Mouse (Mus musculus): ENCODE measurements around the gene Gm20431. TPM values are rescaled to one million over a fixed set of nuclear protein-coding genes. Genes with fewer than 3 reads are reported as not detected.

Gene Gm20431
- total RNA-seq, 1 experiment, result 21.9 TPM

DNA sequence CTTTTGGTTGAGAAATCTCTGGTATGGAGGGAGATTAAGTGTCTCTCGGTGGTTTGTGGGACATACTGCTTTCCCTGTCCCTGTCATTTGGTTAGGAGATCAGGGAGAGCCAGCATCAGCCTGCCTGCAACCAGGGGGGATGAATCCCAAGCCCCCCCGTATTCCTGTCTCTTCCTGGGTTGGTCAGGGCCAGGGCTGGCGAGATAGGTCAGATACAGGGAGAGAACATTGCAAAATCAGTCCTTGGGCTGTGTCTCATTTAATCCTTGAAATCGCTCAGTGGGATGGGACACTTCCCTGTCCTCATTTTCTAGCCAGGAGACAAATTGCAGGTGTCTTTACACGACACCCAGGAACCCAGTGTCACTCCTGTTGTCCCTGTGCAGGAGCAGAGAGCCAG, 38.7 kb upstream of the Gm20431 start:
- Histone ChIP-seq H3K9me3 (ENCODE audit: control insufficient read depth, insufficient read depth, low read depth, low read length) (no peaks in the 10 kb centered on the region), H3K9ac (ENCODE audit: insufficient read depth, low read depth, low read length, poor library complexity, severe bottlenecking) (no peak overlapping the region), H3K4me3 (ENCODE audit: insufficient read depth in 1 of 2, low read depth in 1 of 2, low read length in 2 of 2, poor library complexity in 1 of 2, severe bottlenecking in 1 of 2) (no peak overlapping the region), H3K27ac (ENCODE audit: insufficient read depth, low read depth, low read length, poor library complexity, severe bottlenecking) (no peak overlapping the region), H3K4me1 (ENCODE audit: control insufficient read depth in 2 of 2, insufficient read depth in 2 of 2, low read length in 2 of 2, poor library complexity in 1 of 2) (no peaks in the 10 kb centered on the region), H3K36me3 (ENCODE audit: control insufficient read depth, insufficient read depth, low read length, poor library complexity, severe bottlenecking) (no peaks in the 10 kb centered on the region)
- TF ChIP-seq ZNF384 (IDR thresholded peaks at IDR 0.05; ENCODE audit: low read depth, low read length) (no peak), MAFK (IDR thresholded peaks at IDR 0.05; ENCODE audit: insufficient read depth, low read depth, low read length) (no peak), CHD2 (IDR thresholded peaks at IDR 0.05; ENCODE audit: low read depth, low read length) (no peak), ZC3H11A (IDR thresholded peaks at IDR 0.05; ENCODE audit: borderline replicate concordance, low read depth, low read length) (no peak), HCFC1 (IDR thresholded peaks at IDR 0.05; ENCODE audit: borderline replicate concordance, insufficient read depth, low read length) (no peak)
- in situ Hi-C loops (cut with MboI; ENCODE audit: low sequenced_read_pairs in 2 of 2, unreplicated experiment in 2 of 2), result no loop called here
- DNase-seq (ENCODE audit: low read depth, low spot score), result no peak

DNA sequence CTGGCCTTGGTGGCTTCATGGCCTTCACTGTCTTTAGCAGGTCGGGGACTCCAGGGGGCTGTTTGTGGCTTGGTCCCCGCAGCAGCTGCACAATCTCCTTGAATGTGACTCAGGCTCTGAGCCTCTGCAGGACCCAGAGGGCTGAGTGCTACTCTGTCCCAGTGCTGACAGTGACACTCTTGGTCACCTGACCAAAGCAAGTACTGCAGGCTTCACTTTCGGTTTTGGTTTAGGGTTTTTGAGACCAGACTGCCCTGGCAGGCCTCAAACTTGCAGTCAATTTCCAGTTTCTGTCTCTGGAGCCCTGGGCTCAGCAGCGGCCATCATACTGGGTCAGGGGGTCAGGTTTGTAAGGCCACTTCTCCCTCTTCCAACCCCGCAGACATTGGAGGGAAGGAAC, 36.6 kb upstream of the Gm20431 start:
- Histone ChIP-seq H3K36me3 (ENCODE audit: control insufficient read depth, insufficient read depth, low read length, poor library complexity, severe bottlenecking) (no peaks in the 10 kb centered on the region), H3K9me3 (ENCODE audit: control insufficient read depth, insufficient read depth, low read depth, low read length) (0 out of 2 replicates have a peak, but pooled peaks cover 1% of the 10 kb centered on the region), H3K4me3 (ENCODE audit: insufficient read depth in 1 of 2, low read depth in 1 of 2, low read length in 2 of 2, poor library complexity in 1 of 2, severe bottlenecking in 1 of 2) (no peak overlapping the region), H3K9ac (ENCODE audit: insufficient read depth, low read depth, low read length, poor library complexity, severe bottlenecking) (no peak overlapping the region), H3K4me1 (ENCODE audit: control insufficient read depth in 2 of 2, insufficient read depth in 2 of 2, low read length in 2 of 2, poor library complexity in 1 of 2) (no peaks in the 10 kb centered on the region), H3K27ac (ENCODE audit: insufficient read depth, low read depth, low read length, poor library complexity, severe bottlenecking) (no peak overlapping the region)
- DNase-seq (ENCODE audit: low read depth, low spot score), result no peak
- in situ Hi-C loops (cut with MboI; ENCODE audit: low sequenced_read_pairs in 2 of 2, unreplicated experiment in 2 of 2), result no loop called here
- TF ChIP-seq HCFC1 (IDR thresholded peaks at IDR 0.05; ENCODE audit: borderline replicate concordance, insufficient read depth, low read length), result no peak
- 0 out of 2 replicates have a peak, but pooled peaks have one; percentile 11 for TF ChIP-seq MAFK (IDR thresholded peaks at IDR 0.05; ENCODE audit: insufficient read depth, low read depth, low read length)
- no peak for TF ChIP-seq CHD2 (IDR thresholded peaks at IDR 0.05; ENCODE audit: low read depth, low read length)
- no peak for TF ChIP-seq ZC3H11A (IDR thresholded peaks at IDR 0.05; ENCODE audit: borderline replicate concordance, low read depth, low read length)
- TF ChIP-seq ZNF384 (IDR thresholded peaks at IDR 0.05; ENCODE audit: low read depth, low read length), result no peak

DNA sequence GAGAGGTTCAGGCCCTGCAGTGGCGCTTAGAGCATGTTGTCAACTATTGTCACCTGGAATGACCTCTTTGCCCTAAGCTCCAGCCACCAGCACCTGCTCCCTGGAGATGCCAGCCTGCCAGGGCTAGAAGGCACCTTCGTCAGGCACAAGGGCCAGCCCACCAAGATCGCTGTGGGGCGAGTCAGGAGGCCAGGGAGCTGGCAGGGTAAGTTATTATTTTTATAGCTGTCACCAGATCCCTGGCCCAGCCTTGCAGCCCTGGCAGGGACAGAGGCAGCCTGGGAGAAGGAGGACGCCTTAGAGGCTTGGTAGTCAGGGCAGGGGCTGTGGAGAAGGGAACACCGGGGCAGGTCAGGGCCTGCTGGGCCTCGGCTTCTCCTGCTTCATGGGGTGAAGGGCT, 34.8 kb upstream of the Gm20431 start:
- Histone ChIP-seq H3K27ac (ENCODE audit: insufficient read depth, low read depth, low read length, poor library complexity, severe bottlenecking) (no peak overlapping the region), H3K9ac (ENCODE audit: insufficient read depth, low read depth, low read length, poor library complexity, severe bottlenecking) (no peak overlapping the region), H3K4me3 (ENCODE audit: insufficient read depth in 1 of 2, low read depth in 1 of 2, low read length in 2 of 2, poor library complexity in 1 of 2, severe bottlenecking in 1 of 2) (no peak overlapping the region), H3K36me3 (ENCODE audit: control insufficient read depth, insufficient read depth, low read length, poor library complexity, severe bottlenecking) (no peaks in the 10 kb centered on the region; the same call in 1 of the 2 replicates), H3K9me3 (ENCODE audit: control insufficient read depth, insufficient read depth, low read depth, low read length) (0 out of 2 replicates have a peak, but pooled peaks cover 1% of the 10 kb centered on the region), H3K4me1 (ENCODE audit: control insufficient read depth in 2 of 2, insufficient read depth in 2 of 2, low read length in 2 of 2, poor library complexity in 1 of 2) (peaks cover 0 to under 1% of the 10 kb centered on the region in 2 experiments; a peak in 1 of 4 replicates)
- no peak for TF ChIP-seq HCFC1 (IDR thresholded peaks at IDR 0.05; ENCODE audit: borderline replicate concordance, insufficient read depth, low read length)
- TF ChIP-seq MAFK (IDR thresholded peaks at IDR 0.05; ENCODE audit: insufficient read depth, low read depth, low read length), result no peak
- TF ChIP-seq ZNF384 (IDR thresholded peaks at IDR 0.05; ENCODE audit: low read depth, low read length), result no peak
- no peak for TF ChIP-seq CHD2 (IDR thresholded peaks at IDR 0.05; ENCODE audit: low read depth, low read length)
- no peak for TF ChIP-seq ZC3H11A (IDR thresholded peaks at IDR 0.05; ENCODE audit: borderline replicate concordance, low read depth, low read length)
- in situ Hi-C loops (cut with MboI; ENCODE audit: low sequenced_read_pairs in 2 of 2, unreplicated experiment in 2 of 2), result no loop called here
- DNase-seq (ENCODE audit: low read depth, low spot score), result no peak

GRCm38 (mm10) chr2:167695491-167695890, 34.2 kb upstream of the Gm20431 start:
- in situ Hi-C loops (cut with MboI; ENCODE audit: low sequenced_read_pairs in 2 of 2, unreplicated experiment in 2 of 2), result no loop called here
- Histone ChIP-seq H3K4me3 (ENCODE audit: insufficient read depth in 1 of 2, low read depth in 1 of 2, low read length in 2 of 2, poor library complexity in 1 of 2, severe bottlenecking in 1 of 2) (no peak overlapping the region), H3K27ac (ENCODE audit: insufficient read depth, low read depth, low read length, poor library complexity, severe bottlenecking) (no peak overlapping the region), H3K9me3 (ENCODE audit: control insufficient read depth, insufficient read depth, low read depth, low read length) (0 out of 2 replicates have a peak, but pooled peaks cover 1% of the 10 kb centered on the region), H3K9ac (ENCODE audit: insufficient read depth, low read depth, low read length, poor library complexity, severe bottlenecking) (no peak overlapping the region), H3K4me1 (ENCODE audit: control insufficient read depth in 2 of 2, insufficient read depth in 2 of 2, low read length in 2 of 2, poor library complexity in 1 of 2) (peaks cover 0 to 2% of the 10 kb centered on the region in 2 experiments; a peak in 1 of 4 replicates), H3K36me3 (ENCODE audit: control insufficient read depth, insufficient read depth, low read length, poor library complexity, severe bottlenecking) (no peaks in the 10 kb centered on the region; the same call in 1 of the 2 replicates)
- TF ChIP-seq CHD2 (IDR thresholded peaks at IDR 0.05; ENCODE audit: low read depth, low read length) (no peak), MAFK (IDR thresholded peaks at IDR 0.05; ENCODE audit: insufficient read depth, low read depth, low read length) (no peak), ZNF384 (IDR thresholded peaks at IDR 0.05; ENCODE audit: low read depth, low read length) (no peak)
- no peak for DNase-seq (ENCODE audit: low read depth, low spot score)

- Histone ChIP-seq H3K4me1 (ENCODE audit: control insufficient read depth in 2 of 2, insufficient read depth in 2 of 2, low read length in 2 of 2, poor library complexity in 1 of 2) (peaks cover 0 to 2% of the 10 kb centered on the region in 2 experiments; a peak in 1 of 4 replicates), H3K9ac (ENCODE audit: insufficient read depth, low read depth, low read length, poor library complexity, severe bottlenecking) (no peak overlapping the region), H3K36me3 (ENCODE audit: control insufficient read depth, insufficient read depth, low read length, poor library complexity, severe bottlenecking) (no peaks in the 10 kb centered on the region; the same call in 1 of the 2 replicates), H3K27ac (ENCODE audit: insufficient read depth, low read depth, low read length, poor library complexity, severe bottlenecking) (no peak overlapping the region), H3K9me3 (ENCODE audit: control insufficient read depth, insufficient read depth, low read depth, low read length) (0 out of 2 replicates have a peak, but pooled peaks cover 1% of the 10 kb centered on the region), H3K4me3 (ENCODE audit: insufficient read depth in 1 of 2, low read depth in 1 of 2, low read length in 2 of 2, poor library complexity in 1 of 2, severe bottlenecking in 1 of 2) (no peak overlapping the region)
- TF ChIP-seq MAFK (IDR thresholded peaks at IDR 0.05; ENCODE audit: insufficient read depth, low read depth, low read length) (no peak), HCFC1 (IDR thresholded peaks at IDR 0.05; ENCODE audit: borderline replicate concordance, insufficient read depth, low read length) (no peak)
- DNase-seq (ENCODE audit: low read depth, low spot score), result no peak
- in situ Hi-C loops (cut with MboI; ENCODE audit: low sequenced_read_pairs in 2 of 2, unreplicated experiment in 2 of 2), result no loop called here
Measured at GRCm38 (mm10) chr2:167694963-167695362, 33.7 kb upstream of the Gm20431 start.

Data from ES-E14 (cell line).